Mouse (Mus musculus) midbrain, embryonic 13.5 days (tissue): ENCODE measurements around the gene Dlx1. TPM values are rescaled to one million over a fixed set of nuclear protein-coding genes. Genes with fewer than 3 reads are reported as not detected.

Experiments
- ATAC-seq: fragments of 200-750 bp; cut with Nextera tagmentation; 2 replicates; pipeline ENCODE4 v1.8.0; 2017; ENCODE audit warnings: mild to moderate bottlenecking, moderate TSS enrichment, moderate library complexity
- H3K27ac ChIP-seq: fragments of 300-500 bp; sonication (generic); 2 replicates; pipeline ENCODE4 v1.5.1; 2015; ENCODE audit warnings: inconsistent platforms, mild to moderate bottlenecking, moderate library complexity
- H3K27me3 ChIP-seq: fragments of 300-500 bp; sonication (generic); 2 replicates; pipeline ENCODE4 v1.6.1; 2015; ENCODE audit warnings: mild to moderate bottlenecking, inconsistent platforms
- H3K36me3 ChIP-seq: fragments of 300-500 bp; sonication (generic); 2 replicates; pipeline ENCODE4 v1.6.1; 2015; ENCODE audit warnings: mild to moderate bottlenecking, inconsistent platforms
- H3K4me1 ChIP-seq: fragments of 300-500 bp; sonication (generic); replicated peaks from 2 replicates; pipeline ENCODE4 v1.6.1; 2015; ENCODE audit warnings: inconsistent platforms
- H3K4me2 ChIP-seq: fragments of 300-500 bp; sonication (generic); replicated peaks from 2 replicates; pipeline ENCODE4 v1.6.1; 2015; ENCODE audit warnings: moderate library complexity, mild to moderate bottlenecking, inconsistent platforms
- H3K4me3 ChIP-seq: fragments of 300-500 bp; sonication (generic); replicated peaks from 2 replicates; pipeline ENCODE4 v1.5.1; 2015; ENCODE audit warnings: mild to moderate bottlenecking, inconsistent platforms
- H3K9ac ChIP-seq: fragments of 300-500 bp; sonication (generic); replicated peaks from 2 replicates; pipeline ENCODE4 v1.6.1; 2015; ENCODE audit warnings: mild to moderate bottlenecking, inconsistent platforms
- H3K9me3 ChIP-seq: fragments of 300-500 bp; sonication (generic); 2 replicates; pipeline ENCODE4 v1.6.1; 2016; ENCODE audit warnings: mild to moderate bottlenecking, inconsistent platforms
- WGBS: fragments of 180-500 bp; shearing (Covaris S2); methylation state at CpG from one replicate; pipeline ENCODE4 v1.1.7; 2015; 5-methylcytosine and 5-hydroxymethylcytosine counted together
- polyA plus RNA-seq: library from polyadenylated mRNA; unstranded; fragments of >200 nt; fragmentation: Nextera tagmentation; extraction: Ambion mirVana; gene quantifications from 2 replicates; pipeline ENCODE4 v1.2.1, GENCODE M21; 2015

Dlx1 gene
- 53.6 and 56.4 TPM in 2 replicates for polyA plus RNA-seq

DNA sequence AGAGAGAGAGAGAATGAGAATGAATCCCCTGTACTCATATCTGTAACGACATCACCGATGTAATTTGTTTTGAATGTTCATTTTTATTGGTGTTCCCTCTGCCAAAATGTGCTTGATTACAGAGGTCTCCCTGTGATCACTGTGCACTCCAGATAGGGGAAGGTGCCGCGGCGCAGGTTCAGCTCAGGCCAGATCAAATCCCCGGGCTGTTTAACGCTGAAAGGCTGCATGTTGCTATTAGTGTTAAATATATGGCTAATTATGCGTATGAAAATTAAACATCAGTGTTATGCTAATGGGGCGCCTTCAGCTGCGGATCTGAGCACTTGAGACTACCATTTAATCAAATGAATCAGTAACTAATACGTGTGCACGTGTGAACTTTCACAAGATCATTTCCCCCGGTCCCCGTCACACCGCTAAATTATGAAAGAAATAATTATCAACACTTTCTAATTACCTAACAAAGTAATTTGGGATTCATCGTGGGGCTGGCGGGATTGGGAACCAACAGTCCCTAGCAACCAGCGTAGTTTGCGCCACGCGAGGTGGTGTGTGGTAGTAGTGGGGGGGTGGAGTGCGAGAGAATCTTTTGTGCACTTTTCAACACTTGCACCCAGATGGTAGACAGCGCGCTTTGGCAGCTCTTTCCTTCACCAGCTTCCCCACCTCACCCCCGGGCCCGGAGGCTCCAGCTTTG, at the start of gene Dlx1:
Gene Dlx1, plus strand, starts transcription at position 100 of the 700 bp plus-strand sequence.
- Histone ChIP-seq H3K36me3 (no peaks in the 10 kb centered on the region), H3K4me2 (peak within 1 kb of the TSS; percentile 68), H3K27me3 (peaks cover 98% of the 10 kb centered on the region), H3K9ac (peak within 1 kb of the TSS; percentile 51), H3K4me3 (peak within 1 kb of the TSS; percentile 44), H3K27ac (peak within 1 kb of the TSS; percentile 76), H3K9me3 (no peaks in the 10 kb centered on the region), H3K4me1 (peaks cover 19% of the 10 kb centered on the region)
- peak; percentile 29; the same call in 1 of the 2 replicates for ATAC-seq
- 1% methylated on average over 26 of the region's 26 CpGs for WGBS

DNA sequence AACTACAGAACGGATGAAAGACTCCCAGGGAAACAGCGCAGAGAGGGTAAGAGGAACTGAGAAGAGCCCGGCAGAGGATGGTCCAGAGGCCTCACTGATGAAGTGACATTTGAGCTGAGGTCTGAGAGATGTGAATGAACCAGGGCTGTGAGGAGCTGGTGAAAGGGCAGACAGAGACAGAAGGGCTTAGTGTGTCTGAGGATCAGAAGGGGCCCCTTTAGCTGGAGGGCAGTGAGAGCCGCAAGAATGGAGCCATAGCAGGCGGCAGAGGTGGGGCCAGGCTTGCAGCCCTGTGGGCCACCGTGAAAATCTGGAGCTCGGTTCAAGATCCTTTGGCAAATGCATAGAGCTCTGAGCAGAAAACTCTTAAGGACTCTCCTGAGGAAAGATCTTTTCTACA, 48.0 kb upstream of the Dlx1 start:
- no peak overlapping the region for H3K27ac ChIP-seq
- no peak for ATAC-seq
- no peaks in the 10 kb centered on the region for H3K27me3 ChIP-seq
- WGBS, result 1% methylated on average over 7 of the region's 7 CpGs
- no peaks in the 10 kb centered on the region for H3K9me3 ChIP-seq
- H3K36me3 ChIP-seq, result no peaks in the 10 kb centered on the region
- no peak overlapping the region for H3K9ac ChIP-seq
- no peak overlapping the region for H3K4me3 ChIP-seq
- peaks cover 9% of the 10 kb centered on the region for H3K4me1 ChIP-seq
- no peak overlapping the region for H3K4me2 ChIP-seq

- ATAC-seq, result no peak
- Histone ChIP-seq H3K9me3 (no peaks in the 10 kb centered on the region), H3K27ac (no peak overlapping the region), H3K4me3 (no peak overlapping the region), H3K9ac (no peak overlapping the region), H3K36me3 (no peaks in the 10 kb centered on the region), H3K4me1 (peaks cover 9% of the 10 kb centered on the region), H3K27me3 (no peaks in the 10 kb centered on the region), H3K4me2 (no peak overlapping the region)
- WGBS, result 88% methylated on average over 6 of the region's 6 CpGs
Observed at GRCm38 (mm10) chr2:71481825-71482224, 46.1 kb upstream of the Dlx1 start.

GRCm38 (mm10) chr2:71483046-71483716, 44.7 kb upstream of the Dlx1 start:
- no peaks in the 10 kb centered on the region for H3K27me3 ChIP-seq
- no peak overlapping the region for H3K9ac ChIP-seq
- no peak for ATAC-seq
- no peaks in the 10 kb centered on the region for H3K9me3 ChIP-seq
- H3K4me1 ChIP-seq, result peaks cover 9% of the 10 kb centered on the region
- H3K36me3 ChIP-seq, result no peaks in the 10 kb centered on the region
- H3K4me2 ChIP-seq, result no peak overlapping the region
- H3K27ac ChIP-seq, result no peak overlapping the region
- WGBS, result 65% methylated on average over 10 of the region's 10 CpGs
- no peak overlapping the region for H3K4me3 ChIP-seq

GRCm38 (mm10) chr2:71483717-71484066, 44.2 kb upstream of the Dlx1 start:
- H3K9ac ChIP-seq, result no peak overlapping the region
- peaks cover 9% of the 10 kb centered on the region for H3K4me1 ChIP-seq
- 46% methylated on average over 5 of the region's 5 CpGs for WGBS

DNA sequence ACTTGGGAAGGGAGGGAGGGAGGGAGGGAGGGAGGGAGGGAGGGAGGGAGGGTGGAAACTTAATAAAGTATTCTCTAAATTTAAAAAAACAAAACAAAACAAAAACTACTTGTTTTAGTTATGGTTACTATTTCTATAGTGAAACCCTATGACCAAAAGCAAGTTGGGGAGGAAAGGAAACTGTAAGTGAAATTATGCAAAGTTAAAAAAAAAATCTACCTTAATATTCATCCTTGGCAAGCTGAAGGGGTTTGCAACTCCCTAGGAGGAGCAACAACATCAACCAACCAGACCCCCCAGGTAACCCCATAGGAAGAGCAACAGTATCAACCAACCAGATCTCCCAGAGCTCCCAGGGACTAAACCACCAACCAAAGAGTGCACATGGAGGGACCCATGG, 36.6 kb upstream of the Dlx1 start:
- H3K27ac ChIP-seq, result no peak overlapping the region
- H3K27me3 ChIP-seq, result no peaks in the 10 kb centered on the region
- peaks cover 10% of the 10 kb centered on the region for H3K4me1 ChIP-seq
- no peaks in the 10 kb centered on the region for H3K9me3 ChIP-seq
- ATAC-seq, result no peak
- no peak overlapping the region for H3K9ac ChIP-seq
- no peak overlapping the region for H3K4me3 ChIP-seq
- H3K36me3 ChIP-seq, result no peaks in the 10 kb centered on the region
- no peak overlapping the region for H3K4me2 ChIP-seq

More at GRCm38 (mm10) chr2:71483717-71484066, 44.2 kb upstream of the Dlx1 start:
- Histone ChIP-seq H3K27me3 (no peaks in the 10 kb centered on the region), H3K4me3 (no peak overlapping the region), H3K9me3 (no peaks in the 10 kb centered on the region), H3K36me3 (no peaks in the 10 kb centered on the region), H3K27ac (no peak overlapping the region), H3K4me2 (no peak overlapping the region)
- no peak for ATAC-seq

DNA sequence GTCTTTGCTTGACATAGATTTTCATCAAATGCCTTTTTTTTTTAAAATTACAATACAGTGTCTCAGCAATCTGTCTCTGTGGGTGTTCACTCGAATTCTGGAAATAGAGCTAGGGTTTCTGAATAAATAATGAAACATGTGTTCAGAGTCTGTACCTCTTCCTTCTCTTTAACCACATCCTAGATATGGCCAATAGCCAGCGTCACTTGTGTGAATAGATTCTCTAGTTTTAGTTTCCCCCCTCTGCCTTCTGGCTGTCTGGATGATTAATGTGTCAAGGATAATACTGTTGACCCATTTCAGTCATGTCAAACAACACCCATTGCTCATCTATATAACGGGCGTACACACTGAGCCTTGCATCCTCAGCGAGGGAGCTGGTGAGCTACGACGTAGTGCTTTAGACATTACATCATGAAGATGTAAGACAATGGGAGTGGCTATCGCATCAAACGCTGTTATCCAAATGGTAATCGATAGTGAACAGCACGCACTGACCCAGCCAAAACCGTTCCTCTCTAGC, 34.7 kb upstream of the Dlx1 start:
- Histone ChIP-seq H3K4me3 (no peak overlapping the region), H3K36me3 (no peaks in the 10 kb centered on the region), H3K4me2 (no peak overlapping the region), H3K4me1 (peaks cover 13% of the 10 kb centered on the region), H3K27me3 (no peaks in the 10 kb centered on the region), H3K9ac (no peak overlapping the region), H3K27ac (no peak overlapping the region), H3K9me3 (no peaks in the 10 kb centered on the region)
- WGBS, result 79% methylated on average over 12 of the region's 12 CpGs
- no peak for ATAC-seq

DNA sequence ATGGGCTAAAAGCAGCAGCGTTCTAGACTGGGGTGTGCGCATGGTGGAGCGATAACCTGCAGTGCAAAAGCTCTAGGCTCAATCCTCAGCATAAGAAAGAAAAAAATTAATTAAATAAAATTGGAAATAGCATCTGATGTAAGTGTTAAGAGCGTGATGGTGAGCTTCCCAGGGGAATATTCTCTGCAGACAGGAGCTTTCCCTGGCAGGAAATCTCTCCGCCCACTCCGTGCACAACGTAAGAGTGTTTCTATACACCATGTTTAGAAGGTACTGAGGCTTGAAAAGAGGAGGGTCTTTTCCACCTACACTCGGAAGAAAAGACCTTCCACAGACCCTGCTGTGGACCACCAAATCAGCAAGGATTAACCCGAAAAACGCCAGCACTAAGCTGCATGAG, 33.4 kb upstream of the Dlx1 start:
- Histone ChIP-seq H3K4me3 (no peak overlapping the region), H3K9me3 (no peaks in the 10 kb centered on the region), H3K4me2 (no peak overlapping the region), H3K4me1 (peaks cover 13% of the 10 kb centered on the region), H3K9ac (no peak overlapping the region), H3K27me3 (no peaks in the 10 kb centered on the region), H3K27ac (peak overlapping the region; percentile 66; the same call in 1 of the 2 replicates), H3K36me3 (no peaks in the 10 kb centered on the region)
- 38% methylated on average over 10 of the region's 10 CpGs for WGBS
- no peak for ATAC-seq

- Histone ChIP-seq H3K27ac (peak overlapping the region; percentile 66; the same call in 1 of the 2 replicates), H3K9ac (no peak overlapping the region), H3K4me3 (no peak overlapping the region), H3K4me2 (no peak overlapping the region), H3K36me3 (no peaks in the 10 kb centered on the region), H3K9me3 (no peaks in the 10 kb centered on the region), H3K4me1 (peaks cover 13% of the 10 kb centered on the region), H3K27me3 (no peaks in the 10 kb centered on the region)
- ATAC-seq, result no peak
- WGBS, result 12% methylated on average over 4 of the region's 4 CpGs
Observed at GRCm38 (mm10) chr2:71494971-71495370, 32.9 kb upstream of the Dlx1 start.

GRCm38 (mm10) chr2:71497175-71497574, 30.7 kb upstream of the Dlx1 start:
- Histone ChIP-seq H3K4me3 (no peak overlapping the region), H3K36me3 (no peaks in the 10 kb centered on the region), H3K27me3 (no peaks in the 10 kb centered on the region), H3K4me1 (peaks cover 13% of the 10 kb centered on the region), H3K9ac (no peak overlapping the region), H3K27ac (no peak overlapping the region), H3K4me2 (no peak overlapping the region), H3K9me3 (no peaks in the 10 kb centered on the region)
- no peak for ATAC-seq
- 73% methylated on average over 5 of the region's 5 CpGs for whole genome bisulfite sequencing

GRCm38 (mm10) chr2:71499276-71500230, 28.4 kb upstream of the Dlx1 start:
- Histone ChIP-seq H3K27me3 (no peaks in the 10 kb centered on the region), H3K4me3 (no peak overlapping the region), H3K9me3 (no peaks in the 10 kb centered on the region), H3K4me2 (no peak overlapping the region), H3K36me3 (no peaks in the 10 kb centered on the region), H3K4me1 (peaks cover 10% of the 10 kb centered on the region), H3K9ac (no peak overlapping the region), H3K27ac (no peak overlapping the region)
- WGBS, result 71% methylated on average over 16 of the region's 16 CpGs
- ATAC-seq, result no peak
